Mouse (Mus musculus): ENCODE results near the gene Mtif2.

Gene Mtif2

GRCm38 (mm10) chr11:29548504-29549424 lies 22.6 kb downstream of the Mtif2 start:
- in situ Hi-C loops (cut with MboI, MseI): loop anchor here (5.0 to 25.0 kb wide), 4 partner anchors 144 to 639 kb away; partner anchors contain the start of genes Rtn4 (in 2 of the 2) and Pnpt1 (in 1 of the 2)

- in situ Hi-C loops (cut with MboI, MseI): loop anchor here (5.0 to 25.0 kb wide), 4 partner anchors 143 to 638 kb away; partner anchors contain the start of genes Rtn4 (in 2 of the 2) and Pnpt1 (in 1 of the 2)
Observed at GRCm38 (mm10) chr11:29549425-29549778, 23.2 kb downstream of the Mtif2 start.

GRCm38 (mm10) chr11:29560452-29560851 lies 34.2 kb downstream of the Mtif2 start:
- in situ Hi-C loops (cut with MboI, MseI): no loop called here

GRCm38 (mm10) chr11:29560990-29561389 lies 34.8 kb downstream of the Mtif2 start:
- in situ Hi-C loops (cut with MboI, MseI): no loop called here

GRCm38 (mm10) chr11:29563406-29563805 lies 37.2 kb downstream of the Mtif2 start:
- in situ Hi-C loops (cut with MboI, MseI): no loop called here

DNA sequence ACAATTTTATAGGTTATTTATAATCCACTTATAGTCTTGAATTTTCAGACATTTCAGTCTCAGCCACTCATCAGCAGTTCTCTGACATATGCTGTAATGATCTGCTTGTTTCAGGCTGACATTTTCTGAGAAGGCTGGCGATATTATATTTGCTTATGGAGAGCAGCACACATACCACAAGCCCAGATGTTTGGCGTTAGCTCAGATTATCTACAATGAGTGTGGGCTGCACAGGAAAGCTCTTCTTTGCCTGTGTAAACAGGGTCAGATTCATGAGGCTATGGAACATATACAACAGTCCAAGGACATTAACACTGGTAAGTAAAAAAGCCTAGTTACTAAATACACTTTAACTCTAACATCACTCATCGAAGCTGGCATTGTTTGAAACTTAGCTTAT lies 45.3 kb downstream of the Mtif2 start:
- in situ Hi-C loops (cut with MboI, MseI): no loop called here

GRCm38 (mm10) chr11:29572656-29573055 lies 46.4 kb downstream of the Mtif2 start:
- in situ Hi-C loops (cut with MboI, MseI): no loop called here

- in situ Hi-C loops (cut with MboI, MseI): loop anchor here in 1 of 2 experiments (5.0 kb wide), 1 partner anchor 308 kb away; no protein-coding TSS in a partner anchor
Observed at GRCm38 (mm10) chr11:29579610-29580009, 53.4 kb downstream of the Mtif2 start.
